Mouse (Mus musculus) neural tube, embryonic 15.5 days (tissue): ENCODE data around the gene Agmat. TPM values are rescaled to one million over a fixed set of nuclear protein-coding genes. Genes with fewer than 3 reads are reported as not detected.

ENCODE experiments used
- ATAC-seq: fragments of 200-750 bp; cut with Nextera tagmentation; 2 replicates; pipeline ENCODE4 v1.8.0; 2017; ENCODE audit warnings: mild to moderate bottlenecking, moderate TSS enrichment, moderate library complexity; ENCODE audit not compliant: low FRiP score
- H3K27ac ChIP-seq: fragments of 300-500 bp; sonication (generic); replicated peaks from 2 replicates; pipeline ENCODE4 v1.5.1; 2015; ENCODE audit warnings: mild to moderate bottlenecking, inconsistent platforms
- H3K27me3 ChIP-seq: fragments of 300-500 bp; sonication (generic); replicated peaks from 2 replicates; pipeline ENCODE4 v1.6.1; 2015; ENCODE audit warnings: inconsistent platforms
- H3K36me3 ChIP-seq: fragments of 300-500 bp; sonication (generic); 2 replicates; pipeline ENCODE4 v1.6.1; 2015; ENCODE audit warnings: inconsistent platforms
- H3K4me1 ChIP-seq: fragments of 300-500 bp; sonication (generic); 2 replicates; pipeline ENCODE4 v1.6.1; 2015; ENCODE audit warnings: inconsistent platforms
- H3K4me2 ChIP-seq: fragments of 300-500 bp; sonication (generic); 2 replicates; pipeline ENCODE4 v1.6.1; 2015; ENCODE audit warnings: inconsistent platforms, mild to moderate bottlenecking, moderate library complexity
- H3K4me3 ChIP-seq: fragments of 300-500 bp; sonication (generic); replicated peaks from 2 replicates; pipeline ENCODE4 v1.5.1; 2015; ENCODE audit warnings: mild to moderate bottlenecking, inconsistent platforms
- H3K9ac ChIP-seq: fragments of 300-500 bp; sonication (generic); replicated peaks from 2 replicates; pipeline ENCODE4 v1.6.1; 2015; ENCODE audit warnings: mild to moderate bottlenecking, inconsistent platforms
- H3K9me3 ChIP-seq: fragments of 300-500 bp; sonication (generic); replicated peaks from 2 replicates; pipeline ENCODE4 v1.6.1; 2016; ENCODE audit warnings: inconsistent platforms
- WGBS: fragments of 180-500 bp; shearing (Covaris S2); methylation state at CpG from one replicate; pipeline ENCODE4 v1.1.7; 2015; ENCODE audit warnings: mixed read lengths; 5-methylcytosine and 5-hydroxymethylcytosine counted together
- polyA plus RNA-seq: library from polyadenylated mRNA; unstranded; fragments of >200 nt; fragmentation: Nextera tagmentation; extraction: Ambion mirVana; gene quantifications from 2 replicates; pipeline ENCODE4 v1.2.1, GENCODE M21; 2015

Gene Agmat
- polyA plus RNA-seq, 1 experiment from 2014 or later = not detected

- H3K4me1 ChIP-seq = peaks cover 33% of the 10 kb centered on the region
- H3K9me3 ChIP-seq = no peaks in the 10 kb centered on the region
- no peak overlapping the region for H3K4me3 ChIP-seq
- H3K4me2 ChIP-seq = no peak overlapping the region
- peaks cover 9% of the 10 kb centered on the region for H3K36me3 ChIP-seq
- H3K27ac ChIP-seq = no peak overlapping the region
- H3K27me3 ChIP-seq = no peaks in the 10 kb centered on the region
- WGBS = 88% methylated on average over 7 of the region's 7 CpGs
- ATAC-seq = no peak
- no peak overlapping the region for H3K9ac ChIP-seq
Observed at GRCm38 (mm10) chr4:141796356-141796755, 49.9 kb downstream of the Agmat start.

DNA sequence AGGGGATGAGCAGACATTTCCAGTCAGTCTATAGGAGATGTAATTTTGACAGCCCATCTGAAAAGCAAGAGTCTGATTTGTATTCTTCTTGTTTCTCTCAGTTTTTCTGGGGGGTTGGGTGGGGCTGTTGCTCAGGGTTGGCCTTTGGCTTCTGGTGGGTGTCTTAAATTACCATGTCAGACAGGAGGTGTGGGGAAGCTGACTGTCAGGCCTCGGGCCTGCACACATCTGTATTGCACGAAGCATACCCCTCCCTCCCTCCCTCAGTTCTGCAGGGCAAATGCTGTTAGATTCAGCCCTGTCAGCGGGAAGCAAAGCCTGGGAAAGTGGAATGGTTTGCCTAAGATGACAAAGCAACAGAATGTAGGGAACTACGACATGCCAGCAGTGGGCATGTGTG lies 50.5 kb downstream of the Agmat start:
- Histone ChIP-seq H3K9me3 (no peaks in the 10 kb centered on the region), H3K4me1 (peaks cover 30% of the 10 kb centered on the region), H3K36me3 (peaks cover 9% of the 10 kb centered on the region), H3K4me2 (no peak overlapping the region), H3K9ac (no peak overlapping the region), H3K27ac (no peak overlapping the region), H3K27me3 (no peaks in the 10 kb centered on the region), H3K4me3 (no peak overlapping the region)
- 89% methylated on average over 4 of the region's 4 CpGs for WGBS
- no peak for ATAC-seq

GRCm38 (mm10) chr4:141797545-141797944 lies 51.1 kb downstream of the Agmat start:
- H3K27ac ChIP-seq = no peak overlapping the region
- H3K4me2 ChIP-seq = no peak overlapping the region
- no peak for ATAC-seq
- H3K9me3 ChIP-seq = no peaks in the 10 kb centered on the region
- H3K9ac ChIP-seq = no peak overlapping the region
- no peak overlapping the region for H3K4me3 ChIP-seq
- H3K27me3 ChIP-seq = no peaks in the 10 kb centered on the region
- peaks cover 9% of the 10 kb centered on the region for H3K36me3 ChIP-seq
- peaks cover 30% of the 10 kb centered on the region for H3K4me1 ChIP-seq
- WGBS = 96% methylated on average over 5 of the region's 5 CpGs

GRCm38 (mm10) chr4:141804105-141804504 lies 57.6 kb downstream of the Agmat start:
- H3K9ac ChIP-seq = no peak overlapping the region
- no peak overlapping the region for H3K27ac ChIP-seq
- no peaks in the 10 kb centered on the region for H3K9me3 ChIP-seq
- H3K36me3 ChIP-seq = peaks cover 55% of the 10 kb centered on the region
- H3K27me3 ChIP-seq = no peaks in the 10 kb centered on the region
- no peaks in the 10 kb centered on the region for H3K4me1 ChIP-seq
- no peak overlapping the region for H3K4me3 ChIP-seq
- 91% methylated on average over 4 of the region's 4 CpGs for WGBS
- H3K4me2 ChIP-seq = no peak overlapping the region
- no peak for ATAC-seq

- no peak overlapping the region for H3K4me3 ChIP-seq
- no peak overlapping the region for H3K9ac ChIP-seq
- no peaks in the 10 kb centered on the region for H3K27me3 ChIP-seq
- H3K4me2 ChIP-seq = no peak overlapping the region
- H3K9me3 ChIP-seq = no peaks in the 10 kb centered on the region
- peaks cover 69% of the 10 kb centered on the region for H3K36me3 ChIP-seq
- WGBS = 90% methylated on average over 8 of the region's 8 CpGs
- no peaks in the 10 kb centered on the region for H3K4me1 ChIP-seq
- no peak overlapping the region for H3K27ac ChIP-seq
- ATAC-seq = no peak
Observed at GRCm38 (mm10) chr4:141805886-141806285, 59.4 kb downstream of the Agmat start.

Other genes starting within 250 kb of the Agmat start
- 13.4 and 13.7 TPM in 2 replicates for gene Spen, start 208.1 kb upstream of the Agmat start, polyA plus RNA-seq
- gene Fblim1, start 140.6 kb upstream of the Agmat start, polyA plus RNA-seq = 31.0 and 32.2 TPM in 2 replicates
- 0.18 and 0.88 TPM in 2 replicates for gene Tmem82, start 128.0 kb upstream of the Agmat start, polyA plus RNA-seq
- 0.10 and 0.28 TPM in 2 replicates for gene Slc25a34, start 122.9 kb upstream of the Agmat start, polyA plus RNA-seq
- gene Plekhm2, start 81.8 kb upstream of the Agmat start, polyA plus RNA-seq = 6.8 and 8.1 TPM in 2 replicates
- gene Rsc1a1, start 61.1 kb upstream of the Agmat start, polyA plus RNA-seq = 0.22 TPM in 1 of 2 replicates, not detected in the other
- 11.9 and 14.9 TPM in 2 replicates for gene Ddi2, start 23.3 kb upstream of the Agmat start, polyA plus RNA-seq
- 6.2 TPM in 2 replicates for gene Dnajc16, start 44.3 kb downstream of the Agmat start, polyA plus RNA-seq
- 19.2 and 20.1 TPM in 2 replicates for gene Casp9, start 46.9 kb downstream of the Agmat start, polyA plus RNA-seq
- 1.3 TPM in 1 of 2 replicates, not detected in the other for gene Cela2a, start 79.5 kb downstream of the Agmat start, polyA plus RNA-seq
- not detected in 2 replicates for gene Ctrc, start 99.7 kb downstream of the Agmat start, polyA plus RNA-seq
- 75.6 and 85.4 TPM in 2 replicates for gene Efhd2, start 128.2 kb downstream of the Agmat start, polyA plus RNA-seq